Mouse (Mus musculus) adrenal gland, adult (tissue): ENCODE data around the gene Trim2.

Experiments
- DNase-seq, 2 experiments: peaks; one replicate each; pipeline ENCODE4 v3.0.0; 2022 to 2023; ENCODE audit warnings: low spot score in 1 of 2; ENCODE audit not compliant: inconsistent age in 2 of 2

Trim2 gene

GRCm38 (mm10) chr3:84228203-84228870, 78.3 kb downstream of the Trim2 start:
- DNase-seq: peak; percentile 58 to 87

DNA sequence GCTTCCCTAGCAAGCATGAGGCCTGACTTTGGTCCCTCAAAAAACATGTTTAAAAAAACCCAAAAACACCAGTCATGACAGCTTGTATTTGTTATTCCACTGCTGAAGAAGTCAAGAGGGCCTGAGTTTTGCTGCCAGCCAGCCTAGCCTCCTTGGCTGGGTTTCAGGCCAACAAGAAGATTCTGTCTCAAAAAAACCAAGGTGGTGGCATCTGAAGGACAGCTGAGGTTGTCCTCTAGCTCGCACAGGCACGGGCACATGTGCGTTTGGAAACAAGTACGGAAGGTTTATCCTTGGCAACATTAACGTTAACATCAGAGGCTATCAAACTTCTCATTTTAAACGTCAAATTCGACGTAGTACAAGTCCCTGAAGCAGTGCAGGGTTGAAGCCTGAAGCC, 79.0 kb downstream of the Trim2 start:
- peak in 1 of 2 experiments; percentile 68 for DNase-seq

DNA sequence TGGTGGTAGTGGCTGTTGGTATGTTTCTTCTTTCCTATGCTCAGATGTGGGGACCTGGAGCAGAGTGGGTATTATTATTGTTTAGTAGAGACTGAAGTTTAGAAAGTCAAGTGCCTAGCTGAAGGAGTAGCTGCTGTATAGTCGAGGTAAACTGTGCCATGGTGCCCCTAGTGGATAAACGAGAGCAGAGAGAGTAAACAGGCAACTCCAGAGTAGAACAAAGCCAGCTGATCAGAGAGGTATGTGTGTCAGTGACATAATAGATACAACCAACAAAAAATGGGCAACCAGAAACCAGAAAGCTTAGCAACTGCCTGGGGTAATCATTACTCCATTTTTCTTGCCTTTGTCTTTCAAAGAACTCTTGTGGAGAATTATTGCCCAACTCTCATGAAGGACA, 81.7 kb downstream of the Trim2 start:
- DNase-seq: no peak

DNA sequence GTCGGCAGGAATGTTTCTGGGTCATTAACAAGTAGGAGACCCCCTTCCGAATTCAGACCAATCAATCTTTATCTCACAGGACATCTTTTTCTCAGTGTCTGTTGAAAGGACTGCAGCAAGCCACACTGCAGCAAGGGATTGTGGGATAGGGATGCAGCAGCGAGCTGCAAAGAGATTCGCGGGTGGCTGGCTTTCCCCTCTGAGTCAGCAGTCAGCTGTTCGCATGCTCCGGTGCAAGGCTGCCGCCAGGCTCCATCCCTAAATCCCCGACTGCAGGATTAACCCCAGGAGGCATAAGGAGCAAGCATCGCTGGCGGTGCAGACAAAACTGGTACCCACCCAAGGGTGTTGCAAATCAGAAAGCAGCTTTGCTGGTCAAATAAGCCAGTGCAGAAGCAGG, 85.9 kb downstream of the Trim2 start:
- DNase-seq: peak; percentile 76 to 87

- no peak for DNase-seq
Measured at GRCm38 (mm10) chr3:84220326-84220725, 86.4 kb downstream of the Trim2 start.

DNA sequence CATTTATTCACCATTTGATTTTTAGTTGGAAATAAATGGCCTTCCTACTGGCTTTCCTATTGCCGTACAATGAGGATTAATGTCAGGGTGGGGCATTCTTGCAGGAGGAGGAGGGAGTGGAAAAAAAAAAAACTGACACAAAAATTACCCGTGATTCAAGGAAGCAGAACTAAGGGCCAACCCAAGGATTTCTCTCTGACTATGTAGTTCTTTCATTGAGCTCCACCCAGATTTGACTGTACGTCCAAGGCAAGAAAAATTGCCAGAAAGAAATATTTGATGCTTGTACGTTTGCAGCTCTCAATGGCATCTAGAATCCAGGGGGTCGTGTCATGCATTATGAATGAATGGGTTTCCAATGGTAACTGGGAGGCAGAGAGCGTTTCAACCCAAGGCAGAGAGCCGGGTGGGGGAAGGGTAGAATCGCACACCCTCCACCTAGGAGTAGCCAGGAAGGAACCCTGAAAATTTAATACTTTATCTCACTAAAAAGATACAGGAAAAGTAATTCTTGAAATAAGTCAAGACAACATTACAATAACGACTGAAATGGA, 86.9 kb downstream of the Trim2 start:
- DNase-seq: no peak

- no peak for DNase-seq
Measured at GRCm38 (mm10) chr3:84219166-84219710, 87.4 kb downstream of the Trim2 start.

GRCm38 (mm10) chr3:84218498-84218897, 88.2 kb downstream of the Trim2 start:
- no peak for DNase-seq

DNA sequence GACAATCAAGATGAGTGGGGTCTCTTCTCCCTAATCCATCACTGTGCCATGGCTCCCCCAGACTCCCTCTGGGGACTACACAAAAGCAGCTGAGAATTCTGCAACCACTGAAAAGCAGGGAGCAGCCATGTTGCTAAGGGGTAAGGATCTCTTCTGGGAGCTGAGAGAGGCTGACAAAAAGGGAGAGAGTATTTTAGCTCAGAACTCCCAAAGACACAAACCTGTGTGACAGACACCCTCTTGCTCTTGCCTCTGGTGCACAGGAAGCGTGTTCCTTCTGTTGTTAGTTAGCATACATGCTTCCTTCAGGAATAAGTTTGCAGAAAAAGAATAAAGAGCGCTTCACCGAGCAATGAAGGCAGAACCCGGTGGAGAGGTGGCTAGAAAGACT, 88.7 kb downstream of the Trim2 start:
- no peak for DNase-seq

DNA sequence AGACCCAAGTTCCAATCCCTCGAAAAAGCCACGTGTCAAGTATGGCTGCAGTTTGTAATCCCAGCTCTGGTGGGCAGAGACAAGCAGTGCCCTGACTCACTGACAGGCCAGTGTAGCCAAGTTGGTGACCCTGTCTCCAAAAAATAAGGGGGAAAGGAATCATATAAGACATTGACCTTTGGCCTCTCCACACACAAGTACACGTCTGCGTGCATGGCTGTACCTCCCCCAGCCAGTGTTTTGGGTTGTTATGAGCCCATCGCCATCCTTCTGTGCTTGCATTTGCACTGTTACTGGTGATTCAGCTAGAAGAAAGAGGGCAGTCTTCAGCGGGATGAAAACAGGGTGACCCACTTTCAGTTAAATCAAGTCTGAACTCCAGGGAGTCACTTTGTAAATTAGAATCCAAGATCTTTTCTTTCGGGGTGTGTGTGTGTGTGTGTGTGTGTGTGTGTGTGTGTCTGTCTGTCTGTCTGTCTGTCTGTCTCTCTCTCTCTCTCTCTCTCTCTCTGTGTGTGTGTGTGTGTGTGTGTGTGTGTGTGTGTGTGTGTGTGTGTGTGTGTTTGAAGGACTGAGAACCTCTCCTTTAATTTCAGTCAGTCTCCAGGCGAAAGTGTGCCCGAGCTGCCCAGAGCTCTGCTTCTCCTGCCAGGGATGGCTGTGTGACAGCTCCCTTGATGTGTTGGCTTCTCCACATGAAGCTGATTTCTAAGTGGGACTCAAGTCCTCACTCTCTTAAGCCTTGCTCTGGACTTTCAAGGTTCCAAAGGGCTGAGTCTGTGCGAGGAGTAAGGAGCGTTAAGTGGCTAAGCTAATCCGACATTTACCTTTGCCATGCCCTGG, 89.3 kb downstream of the Trim2 start:
- DNase-seq: no peak

GRCm38 (mm10) chr3:84215743-84216360, 90.8 kb downstream of the Trim2 start:
- DNase-seq: no peak

DNA sequence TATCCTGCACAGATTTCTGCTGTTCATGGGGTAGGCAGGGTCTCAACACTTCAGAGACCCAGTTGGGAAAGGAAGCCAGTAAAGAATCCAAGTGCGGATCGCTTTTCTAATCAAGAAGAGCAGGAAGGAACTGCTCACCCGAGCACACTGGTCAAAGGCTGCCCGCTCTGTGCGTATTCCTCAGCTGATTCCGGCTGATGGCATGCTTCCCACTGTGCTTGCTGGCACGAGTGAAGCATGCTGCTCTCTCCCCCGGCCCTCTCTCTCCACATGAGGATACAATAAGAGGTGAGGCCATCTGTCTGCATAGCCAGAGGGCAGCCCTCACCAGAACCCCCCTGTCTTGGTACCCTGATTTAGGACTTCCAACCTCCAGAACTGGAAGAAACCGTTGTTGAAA, 91.4 kb downstream of the Trim2 start:
- DNase-seq: no peak

DNA sequence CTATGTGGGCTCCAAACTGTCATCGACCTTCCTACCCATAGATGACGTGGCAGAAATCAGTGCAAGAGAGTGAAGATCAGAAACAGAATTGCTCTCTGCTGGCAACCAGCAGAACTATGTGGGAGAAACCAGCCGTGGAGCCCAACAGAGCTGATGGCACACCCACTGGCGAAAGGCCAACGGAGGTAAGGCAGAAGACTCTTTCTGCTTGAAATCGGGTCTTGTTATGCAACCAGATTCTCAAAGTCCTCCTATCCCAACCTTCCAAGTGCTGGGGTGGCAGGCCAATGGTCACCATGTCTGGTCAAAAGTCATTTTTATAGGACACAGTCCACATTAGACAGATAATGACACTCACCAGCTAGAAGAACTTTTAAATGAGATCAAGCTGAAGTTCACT, 92.2 kb downstream of the Trim2 start:
- DNase-seq: peak in 1 of 2 experiments; percentile 29

DNA sequence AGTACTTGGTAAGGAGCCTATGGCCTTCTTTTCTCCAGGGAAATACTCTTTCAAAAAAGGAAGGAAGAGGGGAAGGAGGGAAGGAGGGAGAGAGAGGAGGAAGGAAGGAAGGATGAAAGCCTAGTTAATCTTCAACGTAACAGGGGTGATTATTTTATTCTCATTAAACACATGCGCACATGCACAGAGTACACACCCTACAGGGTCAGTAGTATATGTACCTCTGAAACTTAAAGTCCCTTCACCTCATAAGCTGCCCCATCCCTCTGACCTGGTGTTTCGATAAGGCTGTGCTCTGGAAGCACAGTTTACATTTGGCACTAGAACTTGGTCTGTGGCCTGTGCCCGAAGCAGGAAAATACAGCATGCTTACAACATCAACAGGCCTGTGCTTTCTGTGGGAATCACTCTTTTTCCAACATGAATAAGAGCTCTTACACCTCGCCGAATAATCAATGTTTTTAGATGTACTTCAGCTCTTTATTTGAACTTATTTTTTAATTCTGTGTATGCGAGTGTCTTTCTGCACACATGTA, 95.3 kb downstream of the Trim2 start:
- no peak for DNase-seq

- DNase-seq: no peak
Measured at GRCm38 (mm10) chr3:84208917-84209513, 97.7 kb downstream of the Trim2 start.

DNA sequence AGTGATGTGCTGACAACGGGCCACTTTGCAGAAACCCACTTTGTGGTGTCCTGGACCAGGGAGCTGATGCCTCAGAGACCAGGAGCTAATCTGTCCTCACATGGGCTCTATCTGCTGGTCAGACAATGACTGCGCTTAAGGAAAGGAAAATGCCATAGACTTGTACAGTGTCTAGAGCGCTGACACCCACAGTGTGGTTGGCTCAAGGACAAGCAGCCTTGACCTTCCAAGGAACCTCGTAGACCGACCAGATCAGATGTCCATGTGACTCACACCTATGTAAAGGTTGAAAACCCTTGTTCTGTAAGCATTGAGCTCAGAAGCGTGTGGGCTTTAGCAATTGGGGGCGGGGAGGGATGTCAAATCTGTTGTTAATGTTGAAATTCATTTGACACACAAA, 98.2 kb downstream of the Trim2 start:
- peak; percentile 48 to 66 for DNase-seq

DNA sequence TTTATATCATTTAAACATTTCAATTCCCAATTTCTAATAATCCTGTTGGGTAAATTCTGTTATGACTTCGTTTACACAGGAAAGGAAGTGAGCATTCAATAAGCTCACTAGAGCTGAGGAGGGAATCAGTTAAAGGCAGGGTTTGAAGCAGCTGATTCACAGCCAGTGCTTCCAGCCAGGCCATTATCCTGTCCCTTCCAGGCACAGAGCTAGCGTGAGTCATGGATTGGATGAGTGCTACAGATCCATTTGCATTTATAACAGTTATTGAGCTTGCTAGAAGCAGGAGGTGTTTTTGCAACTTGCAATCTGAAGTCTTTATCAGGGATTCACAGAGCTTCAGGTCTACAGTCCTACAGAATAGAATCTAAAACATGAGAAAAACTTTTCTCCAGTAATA, 99.3 kb downstream of the Trim2 start:
- DNase-seq: peak in 1 of 2 experiments; percentile 70

DNA sequence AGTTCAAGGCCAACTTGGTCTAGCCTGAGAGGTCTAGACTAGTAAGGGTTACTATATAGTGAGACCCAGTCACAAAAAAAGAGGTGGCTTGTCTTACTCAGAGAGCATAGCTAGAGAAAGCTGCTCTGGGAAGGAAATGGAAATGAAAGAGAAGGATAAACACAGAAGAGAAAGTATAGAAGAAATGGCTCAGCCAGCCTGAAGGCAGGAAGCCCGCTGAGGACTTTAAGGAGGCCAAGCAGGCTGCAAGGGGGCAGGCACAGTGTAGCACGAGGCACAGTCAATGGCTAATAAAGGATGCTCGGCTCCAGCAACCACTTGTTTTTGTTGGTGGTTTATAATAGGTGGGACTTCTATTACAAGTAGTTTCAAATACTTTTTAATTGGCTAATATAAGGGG, 100.6 kb downstream of the Trim2 start:
- no peak for DNase-seq

DNA sequence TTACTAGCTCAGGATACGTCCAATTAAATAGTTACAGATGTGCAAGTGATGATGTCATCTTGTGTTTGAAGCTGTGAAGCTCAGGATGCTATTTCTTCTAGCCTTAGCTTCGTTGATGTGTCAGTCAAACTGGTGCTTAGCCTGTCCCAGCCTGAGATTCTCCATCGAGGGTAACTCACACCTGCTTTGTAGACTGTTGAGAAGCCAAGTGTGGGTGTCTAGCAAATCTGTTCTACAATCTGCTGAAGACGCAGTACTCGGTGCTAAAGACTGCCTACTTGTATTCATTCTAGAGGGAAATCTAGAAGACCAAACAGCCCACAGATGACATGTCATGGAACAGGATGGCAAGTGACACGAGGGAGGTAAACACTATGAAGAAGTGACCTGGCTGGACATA, 101.0 kb downstream of the Trim2 start:
- no peak for DNase-seq

- DNase-seq: no peak
Measured at GRCm38 (mm10) chr3:84204640-84205039, 102.0 kb downstream of the Trim2 start.
